ENCODE assay signal across 8 mouse cellular contexts in the genomic region with DNA sequence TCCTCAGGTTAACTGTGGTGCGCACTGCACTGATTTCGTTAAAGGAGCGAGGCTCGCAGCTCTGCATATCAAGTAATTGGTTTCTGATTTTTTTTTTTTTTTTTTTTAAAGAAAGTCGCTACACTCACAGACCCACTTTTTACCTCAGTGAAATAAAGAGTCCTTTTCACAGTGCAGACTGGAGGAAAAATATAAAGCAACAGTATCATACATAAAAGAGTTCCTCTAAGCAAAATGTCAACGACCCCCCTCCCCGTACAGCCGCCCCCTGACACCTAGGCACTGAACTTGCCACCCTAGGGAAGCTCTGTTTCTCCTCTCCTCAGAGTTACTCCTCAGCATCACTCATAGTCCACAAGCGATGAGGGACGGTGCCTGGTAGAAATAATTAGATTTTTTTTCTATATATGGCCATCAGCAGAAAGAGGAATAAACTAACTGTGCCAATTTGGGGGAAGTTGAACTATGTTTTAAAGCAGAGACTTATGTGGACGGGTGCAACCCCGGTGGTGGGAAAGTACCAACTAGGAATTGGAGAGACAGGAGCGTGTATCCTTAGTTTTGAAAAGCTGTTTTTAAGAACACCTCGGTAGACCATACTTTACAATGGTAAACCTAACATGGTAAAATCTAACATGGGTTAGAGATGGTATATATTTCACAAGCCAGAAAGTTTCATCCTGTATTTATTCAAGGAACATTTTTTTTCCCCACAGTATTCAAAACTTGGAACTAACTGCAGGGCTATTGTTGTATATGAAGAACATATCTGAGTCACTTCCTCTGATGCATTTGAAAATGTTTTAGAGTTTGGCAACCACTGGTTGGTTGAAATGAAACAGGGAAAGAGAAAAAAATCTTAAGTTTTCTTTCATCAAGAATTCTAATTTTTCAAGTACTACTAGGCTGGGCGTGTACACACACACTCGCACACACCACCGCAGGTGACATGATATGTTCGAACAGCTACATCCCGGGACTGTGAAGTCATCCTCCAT.
DNase-seq lines count a peak whose midpoint lies in the region; ATAC-seq and TF ChIP-seq lines count a peak whose summit lies in the region.

No protein-coding gene starts in this region.

- DNase-seq in cerebellum, adult 2 months: no peak
- no peak for DNase-seq in cerebellum, adult 8-10 months
- peak; percentile 71 for DNase-seq in lung, postnatal 0 days (ENCODE audit: low spot score)
- no peak for DNase-seq in lung, postnatal 36 days
- no peak for DNase-seq in thymus, postnatal 36 days
- DNase-seq in adrenal gland, adult 8-10 months: no peak

- TF ChIP-seq EP300 in lung, postnatal 0 days (IDR thresholded peaks at IDR 0.05): no peak; the same call in 1 of the 2 replicates

- ATAC-seq in lung, postnatal 0 days: peak; percentile 57
- no peak for ATAC-seq in liver, embryonic 12.5 days
- no peak for ATAC-seq in megakaryocyte-erythroid progenitor cell, adult 5-6 weeks (replicated peaks; ENCODE audit: low FRiP score, low TSS enrichment, poor library complexity, severe bottlenecking)

- H3K4me2 ChIP-seq in lung, postnatal 0 days (replicated peaks; ENCODE audit: low read depth, low read length): peak overlapping the region; percentile 58
- peak overlapping the region; percentile 29; the same call in 1 of the 2 replicates for H3K4me2 ChIP-seq in liver, embryonic 12.5 days

- H3K27ac ChIP-seq in cerebellum, adult 2 months (ENCODE audit: insufficient read depth, low read length): no peak overlapping the region
- peak overlapping the region; percentile 33 for H3K27ac ChIP-seq in lung, postnatal 0 days (ENCODE audit: low read length)
- H3K27ac ChIP-seq in liver, embryonic 12.5 days: no peak overlapping the region

- H3K27me3 ChIP-seq in cerebellum, adult 2 months (ENCODE audit: control insufficient read depth, insufficient read depth, low read length): no peaks in the 10 kb centered on the region
- no peaks in the 10 kb centered on the region for H3K27me3 ChIP-seq in lung, postnatal 0 days (replicated peaks; ENCODE audit: insufficient read depth, low read length)
- peaks cover 6% of the 10 kb centered on the region; the same call in 1 of the 2 replicates for H3K27me3 ChIP-seq in liver, embryonic 12.5 days (replicated peaks)

- no peaks in the 10 kb centered on the region for H3K4me1 ChIP-seq in cerebellum, adult 2 months (ENCODE audit: control insufficient read depth, insufficient read depth, low read length)
- 0 out of 2 replicates have a peak, but pooled peaks cover 3% of the 10 kb centered on the region for H3K4me1 ChIP-seq in lung, postnatal 0 days (ENCODE audit: insufficient read depth, low read depth, low read length)
- no peaks in the 10 kb centered on the region for H3K4me1 ChIP-seq in liver, embryonic 12.5 days

- peak overlapping the region; percentile 23 for H3K4me3 ChIP-seq in cerebellum, adult 2 months (replicated peaks; ENCODE audit: insufficient read depth, low read depth, low read length)
- peak overlapping the region; percentile 24 for H3K4me3 ChIP-seq in lung, postnatal 0 days (ENCODE audit: low read depth, low read length)
- no peak overlapping the region for H3K4me3 ChIP-seq in liver, embryonic 12.5 days

- WGBS in cerebellum, adult 2 months: 47% methylated on average over 19 of the region's 19 CpGs
- WGBS in lung, postnatal 0 days: 40% methylated on average over 19 of the region's 19 CpGs
- 67% methylated on average over 19 of the region's 19 CpGs for WGBS in liver, embryonic 12.5 days (ENCODE audit: insufficient replicate concordance)

- TF ChIP-seq POLR2A in cerebellum, adult 2 months (IDR thresholded peaks at IDR 0.05; ENCODE audit: borderline replicate concordance, insufficient read depth, low read length): no peak

- no peaks in the 10 kb centered on the region for H3K36me3 ChIP-seq in lung, postnatal 0 days (ENCODE audit: insufficient read depth, low read length)
- H3K36me3 ChIP-seq in liver, embryonic 12.5 days: no peaks in the 10 kb centered on the region

- no peaks in the 10 kb centered on the region for H3K9me3 ChIP-seq in lung, postnatal 0 days (ENCODE audit: low read length)
- no peaks in the 10 kb centered on the region for H3K9me3 ChIP-seq in liver, embryonic 12.5 days (replicated peaks)

- TF ChIP-seq CTCF in cerebellum, adult 2 months (IDR thresholded peaks at IDR 0.05; ENCODE audit: borderline replicate concordance, insufficient read depth, low read depth, low read length): no peak
- TF ChIP-seq CTCF in lung, postnatal 0 days (IDR thresholded peaks at IDR 0.05): no peak

- H3K9ac ChIP-seq in lung, postnatal 0 days (replicated peaks; ENCODE audit: low read depth): no peak overlapping the region
- H3K9ac ChIP-seq in liver, embryonic 12.5 days: no peak overlapping the region
